Mouse (Mus musculus) ES-Bruce4 (cell line): ENCODE data around the gene Erg.

ENCODE experiments used
- CTCF ChIP-seq: IDR thresholded peaks from one replicate; pipeline ENCODE4 v1.8.1; 2011; ENCODE audit warnings: low read depth, low read length
- EP300 ChIP-seq: IDR thresholded peaks from 2 replicates; pipeline ENCODE4 v1.6.1; 2011; ENCODE audit warnings: low read depth, low read length; ENCODE audit not compliant: insufficient read depth
- POLR2A ChIP-seq: IDR thresholded peaks from one replicate; pipeline ENCODE4 v1.8.1; 2011; ENCODE audit warnings: low read length; ENCODE audit not compliant: insufficient read depth

DNA sequence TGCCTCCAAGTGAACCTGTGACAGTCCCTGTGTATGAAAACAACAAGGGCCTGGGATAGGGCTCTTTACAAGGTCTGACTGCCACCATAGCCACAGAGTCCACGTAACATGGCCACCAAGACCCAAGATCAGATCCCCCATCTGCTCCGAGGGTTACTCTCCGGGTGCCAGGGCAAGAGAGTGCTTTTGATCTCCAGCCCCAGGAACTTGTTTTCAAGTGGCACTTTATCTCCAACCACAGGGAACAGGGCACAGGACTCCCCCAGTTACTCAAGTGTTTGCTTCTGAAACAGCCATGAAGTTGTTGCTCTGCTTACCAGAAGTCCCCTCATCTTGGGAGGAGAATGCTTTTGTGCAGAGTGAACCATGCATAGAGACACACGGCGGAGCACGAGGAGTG lies 237.0 kb downstream of the Erg start:
- TF ChIP-seq CTCF (no peak), EP300 (no peak), POLR2A (no peak)
